Mouse (Mus musculus): ENCODE measurements around the gene Gm21783. TPM values are rescaled to one million over a fixed set of nuclear protein-coding genes. Genes with fewer than 3 reads are reported as not detected.

Gene Gm21783
- not detected in 2 replicates for polyA plus RNA-seq (2012; rRNA removed)

GRCm38 (mm10) chrY:44981163-44981562 lies at the start of gene Gm21783:
TSS of gene Gm21783 (minus strand) at chrY:44981263.

Data from stomach, adult 2 months (tissue).